Mouse (Mus musculus) left cerebral cortex, adult 8-10 months (tissue): ENCODE results near the gene Trim15. TPM values are rescaled to one million over a fixed set of nuclear protein-coding genes. Genes with fewer than 3 reads are reported as not detected.
A peak's percentile ranks its signal among the peaks of the same experiment; 100 is the strongest.
"Not testable (repeated sequence)": the region's sequence is repeated elsewhere in the genome, so short reads cannot be mapped to it uniquely, and the experiment has no call there.

ENCODE experiments used
- DNase-seq, 2 experiments: peaks; one replicate each; pipeline ENCODE4 v3.0.0; 2022; ENCODE audit warnings: low spot score in 2 of 2
- total RNA-seq, 4 experiments: library from RNA; stranded (reverse); gene quantifications; 2 replicates each; pipeline ENCODE4 v1.2.4; 2022

The Trim15 gene
- under 1 TPM in 1 of 4 experiments, not detected in 3; 0.19 TPM for total RNA-seq

DNA sequence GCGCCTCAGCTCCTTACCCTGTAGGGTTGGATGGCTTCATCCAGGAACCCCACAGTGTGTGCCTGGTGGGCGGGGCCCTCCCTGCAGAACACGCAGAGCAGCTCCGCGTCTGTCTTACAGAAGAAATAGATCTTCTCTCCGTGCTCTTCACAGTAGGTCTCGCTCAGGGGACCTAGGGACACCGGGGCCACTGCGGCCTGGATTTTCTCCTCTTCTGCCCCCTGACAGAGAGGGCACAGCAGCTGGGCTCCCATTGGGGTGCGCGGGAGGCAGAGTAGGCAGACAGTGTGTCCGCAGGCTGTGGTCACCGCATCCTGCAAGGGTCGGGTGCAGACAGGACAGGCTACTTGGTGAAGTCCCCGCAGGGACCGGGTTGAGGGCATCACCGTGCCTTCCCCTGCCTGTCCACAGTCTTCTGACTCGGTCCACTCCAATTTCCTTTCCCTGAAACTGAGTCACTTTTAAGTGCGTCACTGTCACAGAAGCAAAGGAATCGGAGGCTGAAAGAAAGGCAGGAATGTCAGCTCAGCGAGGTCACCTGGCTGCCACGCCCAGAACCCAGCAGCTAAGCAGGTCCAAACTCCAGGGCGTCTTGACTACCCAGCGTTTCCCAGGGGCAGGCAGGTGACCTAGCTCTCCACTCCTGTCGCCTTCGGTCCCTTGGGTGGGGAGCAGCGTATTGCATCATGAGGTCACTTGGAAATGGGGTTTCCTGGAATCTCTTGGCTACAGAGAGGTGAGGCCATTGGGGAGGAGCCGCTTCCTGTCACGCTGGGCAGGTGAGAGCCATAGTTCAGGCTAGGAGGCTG is at the start of gene Trim15:
Trim15 (minus strand) TSS at position 492 of the 809 bp plus-strand sequence.
- DNase-seq, result no peak

- peak in 1 of 2 experiments; percentile 48 for DNase-seq
Observed at GRCm38 (mm10) chr17:36915076-36915475, 48.1 kb upstream of the Trim15 start.

GRCm38 (mm10) chr17:36914108-36914507 is 47.1 kb upstream of the Trim15 start:
- DNase-seq, result peak; percentile 10 to 60

GRCm38 (mm10) chr17:36912031-36912430 is 45.0 kb upstream of the Trim15 start:
- no peak for DNase-seq

GRCm38 (mm10) chr17:36909802-36910201 is 42.8 kb upstream of the Trim15 start:
- no peak for DNase-seq

DNA sequence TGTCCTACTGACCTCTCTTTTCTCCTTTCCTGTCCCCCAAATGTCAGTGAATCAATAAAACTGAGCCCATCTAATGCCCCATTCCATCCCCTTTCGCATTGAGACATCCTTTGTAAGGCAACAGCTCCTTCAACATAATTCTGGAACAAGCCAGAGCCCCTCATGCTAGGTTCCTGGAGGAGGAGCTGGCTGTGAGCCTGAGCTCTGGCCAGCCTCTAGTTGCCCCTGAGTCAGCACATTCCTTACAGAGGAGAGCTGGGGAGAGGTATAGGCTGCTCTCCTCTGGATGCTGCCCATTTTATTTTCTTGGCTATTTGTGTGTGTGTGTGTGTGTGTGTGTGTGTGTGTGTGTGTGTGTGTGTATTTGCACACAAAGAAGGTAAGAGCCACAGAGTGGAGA is 41.2 kb upstream of the Trim15 start:
- no peak for DNase-seq

GRCm38 (mm10) chr17:36903651-36904050 is 36.6 kb upstream of the Trim15 start:
- no peak for DNase-seq

GRCm38 (mm10) chr17:36900691-36901090 is 33.7 kb upstream of the Trim15 start:
- no peak for DNase-seq

DNA sequence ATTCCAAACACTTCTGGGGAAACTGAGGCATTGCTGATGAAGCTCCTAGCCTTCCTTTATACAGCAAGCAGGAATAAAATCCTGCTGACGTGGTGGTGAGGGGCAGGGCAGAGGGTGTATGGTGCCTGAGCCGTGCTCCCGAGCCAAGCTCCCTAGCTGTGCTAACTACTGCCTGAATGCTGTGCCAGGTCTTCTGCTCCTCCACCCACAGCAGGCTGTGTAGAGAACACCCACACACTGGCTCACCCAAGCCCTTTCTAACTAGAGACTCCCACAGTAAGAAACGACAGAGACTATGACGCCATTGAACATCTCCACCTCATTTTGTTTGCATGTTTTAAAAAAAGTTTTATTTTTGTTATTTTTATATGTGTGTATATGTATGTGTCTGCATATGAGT is 33.0 kb upstream of the Trim15 start:
- peak in 1 of 2 experiments; percentile 54 for DNase-seq

GRCm38 (mm10) chr17:36899376-36899775 is 32.4 kb upstream of the Trim15 start:
- no peak for DNase-seq

- DNase-seq, result no peak
Observed at GRCm38 (mm10) chr17:36897552-36898205, 30.7 kb upstream of the Trim15 start, which contains the start of gene Trim31. Trim31 (plus strand) TSS chr17:36898118.

DNA sequence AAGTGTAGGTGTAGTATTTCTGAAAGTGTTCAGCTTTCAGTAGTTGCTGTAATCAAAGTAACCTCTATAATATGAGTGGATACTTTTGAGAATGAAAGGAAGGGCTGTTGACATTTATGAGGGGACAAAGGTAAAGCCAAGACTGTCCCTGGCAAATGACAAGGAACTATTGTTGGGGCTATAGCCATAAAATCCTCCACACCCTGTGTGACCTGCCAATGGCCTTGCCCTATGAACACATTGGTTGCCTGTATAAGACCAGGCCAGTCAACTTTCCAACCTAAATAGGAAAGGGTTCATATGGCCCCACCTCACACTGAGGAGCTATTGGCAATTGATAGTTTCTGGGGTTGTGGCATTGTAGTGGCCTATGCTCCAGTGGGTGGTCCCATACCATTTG is 30.1 kb upstream of the Trim15 start:
- no peak for DNase-seq

GRCm38 (mm10) chr17:36896583-36896982 is 29.6 kb upstream of the Trim15 start:
- no peak for DNase-seq

GRCm38 (mm10) chr17:36893387-36893786 is 26.4 kb upstream of the Trim15 start:
- DNase-seq, result no peak

DNA sequence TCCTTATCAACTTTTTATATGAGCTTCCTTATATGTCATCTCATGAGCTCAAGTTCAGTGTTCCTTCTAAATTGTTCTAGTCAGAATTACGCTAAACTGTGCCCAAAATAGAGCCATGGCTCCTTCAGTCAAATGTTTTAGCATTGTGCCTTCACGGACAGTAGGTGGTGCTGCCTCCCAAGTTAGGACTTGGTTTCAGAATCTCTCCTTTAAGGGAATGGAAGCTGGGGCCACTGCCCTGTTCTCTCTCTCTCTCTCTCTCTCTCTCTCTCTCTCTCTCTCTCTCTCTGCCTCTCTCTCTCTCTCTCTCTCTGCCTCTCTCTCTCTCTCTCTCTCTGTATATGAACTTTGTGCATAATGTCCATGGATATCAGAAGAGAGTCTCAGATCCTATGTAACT is 25.4 kb upstream of the Trim15 start:
- no peak for DNase-seq

DNA sequence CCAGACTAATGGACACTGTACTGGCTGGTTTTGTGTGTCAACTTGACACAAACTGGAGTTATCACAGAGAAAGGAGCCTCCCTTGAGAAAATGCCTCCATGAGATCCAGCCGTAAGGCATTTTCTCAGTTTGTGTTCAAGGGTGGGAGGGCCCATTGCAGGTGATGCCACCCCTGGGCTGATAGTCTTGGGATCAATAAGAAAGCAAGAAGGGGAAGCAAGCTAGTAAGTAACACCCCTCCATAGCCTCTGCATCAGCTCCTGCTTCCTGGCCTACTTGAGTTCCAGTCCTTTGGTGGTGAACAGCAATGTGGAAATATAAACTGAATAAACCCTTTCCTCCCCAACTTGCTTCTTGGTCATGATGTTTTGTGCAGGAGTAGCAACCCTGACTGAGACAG is 24.5 kb upstream of the Trim15 start:
- not testable (repeated sequence) for DNase-seq

DNA sequence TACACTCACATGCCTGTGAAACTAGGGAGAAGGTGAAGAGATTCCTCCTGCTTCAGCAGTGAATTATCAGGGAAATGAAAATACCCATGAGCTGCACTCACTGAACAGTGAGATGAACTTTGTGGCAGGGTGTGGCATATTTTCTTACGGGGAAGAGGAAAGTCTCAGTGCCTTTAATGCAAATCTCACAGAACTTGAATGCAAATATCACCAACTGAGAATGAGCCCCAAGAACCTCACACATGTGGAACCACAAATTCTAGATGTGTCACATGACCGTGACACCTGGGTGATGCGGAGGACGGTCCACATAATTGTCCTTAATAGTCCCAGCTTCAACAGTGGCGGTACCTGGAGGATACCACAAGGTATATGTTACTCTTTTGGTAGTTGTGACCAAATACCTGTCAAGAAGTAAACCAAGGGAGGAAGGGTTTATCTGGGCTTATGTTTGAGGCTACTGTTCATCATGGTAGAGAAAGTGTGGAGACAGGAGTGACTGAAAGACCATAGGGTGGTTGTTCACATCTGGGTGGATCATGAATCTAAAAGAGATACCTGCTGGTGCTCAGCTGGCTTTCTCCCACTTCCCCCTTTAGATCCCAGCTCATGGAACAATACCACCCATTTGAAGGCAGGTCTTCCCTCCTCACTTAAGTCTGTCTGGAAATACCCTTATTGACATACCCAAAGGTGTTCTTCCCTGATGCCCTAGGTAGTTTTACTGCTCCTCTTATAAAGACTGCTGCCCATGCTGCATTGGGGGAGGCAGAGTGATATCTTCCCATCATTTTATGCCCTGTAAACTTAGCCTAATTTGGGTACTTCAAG is 23.3 kb upstream of the Trim15 start, which contains the start of gene Trim40:
Trim40 (minus strand) TSS at position 51 of the 831 bp plus-strand sequence.
- no peak for DNase-seq

- no peak for DNase-seq
Observed at GRCm38 (mm10) chr17:36885132-36885790, 18.3 kb upstream of the Trim15 start.

DNA sequence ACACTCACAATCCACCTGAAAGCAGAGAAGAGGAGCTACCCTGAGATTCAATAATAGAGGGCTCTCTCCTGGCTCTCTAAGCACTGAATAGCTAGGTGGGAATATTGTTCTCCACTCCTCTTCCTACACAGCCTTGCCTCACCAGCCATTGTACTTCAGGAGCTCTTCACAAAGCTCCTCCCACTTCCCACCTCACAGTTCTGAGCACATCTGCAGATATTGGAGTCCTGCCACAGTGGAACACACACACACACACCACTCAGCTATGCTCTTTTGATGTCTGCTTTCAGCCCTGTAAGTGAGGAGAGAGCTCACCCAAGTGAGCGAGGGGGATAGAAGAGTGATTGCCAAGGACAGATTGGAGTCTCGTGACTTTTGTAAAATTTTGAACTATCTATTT is 16.3 kb upstream of the Trim15 start:
- no peak for DNase-seq

GRCm38 (mm10) chr17:36874636-36875035 is 7.6 kb upstream of the Trim15 start:
- DNase-seq, result no peak
